ENCODE assay signal across 22 mouse cellular contexts in genomic region chr17:94382993-94383392, GRCm38 (mm10).
DNase-seq lines count a peak whose midpoint lies in the region; ATAC-seq lines count a peak whose summit lies in the region.
"Had no signal": no experiment of that assay in that cellular context is flagged by ENCODE, and none has a peak within 500 bp of the region (broad histone marks: within the 10 kb centered on the region; RNA-seq: fewer than 3 reads in every experiment).

No protein-coding gene starts in this region.

- ATAC-seq in forebrain, embryonic 14.5 days = no peak
- peak; percentile 58 for ATAC-seq in midbrain, embryonic 13.5 days
- ATAC-seq in midbrain, embryonic 15.5 days (replicated peaks) = no peak
- ATAC-seq: forebrain, embryonic 16.5 days had no signal

- H3K4me2 ChIP-seq in forebrain, embryonic 14.5 days (ENCODE audit: low read length) = no peak overlapping the region
- no peak overlapping the region for H3K4me2 ChIP-seq in midbrain, embryonic 13.5 days (replicated peaks)
- no peak overlapping the region for H3K4me2 ChIP-seq in midbrain, embryonic 15.5 days
- H3K4me2 ChIP-seq: embryonic facial prominence, embryonic 13.5 days; embryonic facial prominence, embryonic 15.5 days; forebrain, embryonic 12.5 days had no signal

- H3K27me3 ChIP-seq in forebrain, embryonic 14.5 days (replicated peaks; ENCODE audit: control insufficient read depth, insufficient read depth, low read length) = no peaks in the 10 kb centered on the region
- no peaks in the 10 kb centered on the region for H3K27me3 ChIP-seq in forebrain, embryonic 10.5 days (ENCODE audit: poor library complexity, severe bottlenecking)
- H3K27me3 ChIP-seq in midbrain, embryonic 13.5 days = no peaks in the 10 kb centered on the region
- H3K27me3 ChIP-seq in midbrain, embryonic 15.5 days (replicated peaks) = no peaks in the 10 kb centered on the region
- H3K27me3 ChIP-seq: embryonic facial prominence, embryonic 13.5 days; embryonic facial prominence, embryonic 15.5 days; forebrain, embryonic 12.5 days had no signal

- DNase-seq in forebrain, embryonic 14.5 days (ENCODE audit: low spot score) = peak; percentile 2
- DNase-seq in forebrain, embryonic 10.5 days (ENCODE audit: extremely low spot score, low spot score) = no peak
- peak; percentile 14 for DNase-seq in retina, postnatal 1 day
- DNase-seq in retina, embryonic 14.5 days (ENCODE audit: low spot score) = no peak
- no peak for DNase-seq in adrenal gland, postnatal 10 days
- DNase-seq: adrenal gland, adult 2 months; adrenal gland, postnatal 14 days; adrenal gland, postnatal 36 days; cerebellum, adult 11 months; cerebellum, adult 18-20 months; cerebellum, adult 8-10 months; cerebellum, adult 9-11 months; cerebellum, postnatal 14 days; cerebellum, postnatal 36 days; embryo, embryonic 11 days had no signal

- H3K27ac ChIP-seq in forebrain, embryonic 14.5 days (ENCODE audit: low read depth, low read length) = no peak overlapping the region
- H3K27ac ChIP-seq in forebrain, embryonic 10.5 days = no peak overlapping the region
- no peak overlapping the region for H3K27ac ChIP-seq in midbrain, embryonic 13.5 days
- no peak overlapping the region for H3K27ac ChIP-seq in midbrain, embryonic 15.5 days
- H3K27ac ChIP-seq: embryonic facial prominence, embryonic 13.5 days; embryonic facial prominence, embryonic 15.5 days; forebrain, embryonic 12.5 days had no signal

- 61% methylated on average over 2 of the region's 2 CpGs for WGBS in forebrain, embryonic 14.5 days
- WGBS in forebrain, embryonic 10.5 days = 76% methylated on average over 2 of the region's 2 CpGs
- WGBS in midbrain, embryonic 13.5 days = 71% methylated on average over 2 of the region's 2 CpGs
- WGBS in midbrain, embryonic 15.5 days = 64% methylated on average over 2 of the region's 2 CpGs

- no peak overlapping the region for H3K9ac ChIP-seq in forebrain, embryonic 14.5 days (ENCODE audit: low read length)
- H3K9ac ChIP-seq in midbrain, embryonic 13.5 days (replicated peaks) = no peak overlapping the region
- H3K9ac ChIP-seq in midbrain, embryonic 15.5 days = no peak overlapping the region
- H3K9ac ChIP-seq: embryonic facial prominence, embryonic 13.5 days; embryonic facial prominence, embryonic 15.5 days; forebrain, embryonic 12.5 days had no signal

- H3K4me1 ChIP-seq in forebrain, embryonic 14.5 days (ENCODE audit: control insufficient read depth, insufficient read depth, low read length) = no peaks in the 10 kb centered on the region
- peaks cover 7% of the 10 kb centered on the region; the same call in 1 of the 2 replicates for H3K4me1 ChIP-seq in forebrain, embryonic 10.5 days
- H3K4me1 ChIP-seq in midbrain, embryonic 13.5 days (replicated peaks) = no peaks in the 10 kb centered on the region
- H3K4me1 ChIP-seq in midbrain, embryonic 15.5 days = no peaks in the 10 kb centered on the region
- H3K4me1 ChIP-seq: embryonic facial prominence, embryonic 13.5 days; embryonic facial prominence, embryonic 15.5 days; forebrain, embryonic 12.5 days had no signal

- no peaks in the 10 kb centered on the region for H3K9me3 ChIP-seq in forebrain, embryonic 14.5 days (replicated peaks; ENCODE audit: control insufficient read depth, low read length)
- H3K9me3 ChIP-seq in forebrain, embryonic 10.5 days = no peaks in the 10 kb centered on the region
- H3K9me3 ChIP-seq in midbrain, embryonic 13.5 days = no peaks in the 10 kb centered on the region
- no peaks in the 10 kb centered on the region for H3K9me3 ChIP-seq in midbrain, embryonic 15.5 days
- H3K9me3 ChIP-seq: embryonic facial prominence, embryonic 13.5 days; embryonic facial prominence, embryonic 15.5 days; forebrain, embryonic 12.5 days had no signal

- H3K36me3 ChIP-seq in forebrain, embryonic 14.5 days (ENCODE audit: control insufficient read depth, insufficient read depth, low read length) = no peaks in the 10 kb centered on the region
- H3K36me3 ChIP-seq in forebrain, embryonic 10.5 days (replicated peaks) = no peaks in the 10 kb centered on the region
- no peaks in the 10 kb centered on the region for H3K36me3 ChIP-seq in midbrain, embryonic 13.5 days
- H3K36me3 ChIP-seq in midbrain, embryonic 15.5 days (replicated peaks) = no peaks in the 10 kb centered on the region
- H3K36me3 ChIP-seq: embryonic facial prominence, embryonic 13.5 days; embryonic facial prominence, embryonic 15.5 days; forebrain, embryonic 12.5 days had no signal

- H3K4me3 ChIP-seq in forebrain, embryonic 14.5 days (ENCODE audit: low read depth, low read length) = no peak overlapping the region
- H3K4me3 ChIP-seq in forebrain, embryonic 10.5 days = no peak overlapping the region
- no peak overlapping the region for H3K4me3 ChIP-seq in midbrain, embryonic 13.5 days (replicated peaks)
- H3K4me3 ChIP-seq in midbrain, embryonic 15.5 days = no peak overlapping the region
- H3K4me3 ChIP-seq: embryonic facial prominence, embryonic 13.5 days; embryonic facial prominence, embryonic 15.5 days; erythroblast, embryonic 14.5 days; forebrain, embryonic 12.5 days had no signal

Comparison
In these comparisons a context has a peak if more than half of its experiments do, and no peak if none do; other contexts are left out.
1. DNase-seq: peak in forebrain, embryonic 14.5 days (single experiment) and retina, postnatal 1 day (single experiment); none in forebrain, embryonic 10.5 days (single experiment), retina, embryonic 14.5 days (single experiment) and adrenal gland, postnatal 10 days (single experiment).